Mouse (Mus musculus): ENCODE results near the gene Lin28b.

- TF ChIP-seq POLR2A (IDR thresholded peaks at IDR 0.05; ENCODE audit: low read depth, low read length), result no peak
- TF ChIP-seq CTCF (IDR thresholded peaks at IDR 0.05; ENCODE audit: extremely low read depth, insufficient read depth, insufficient read length, insufficient replicate concordance), result no peak
These were observed 119.0 kb downstream of the Lin28b start for GRCm38 (mm10) chr10:45366987-45367705.
